Mouse (Mus musculus) liver, adult (tissue): ENCODE results near the gene Usp20.

ENCODE experiments used
- GATA4 ChIP-seq: IDR thresholded peaks from 2 replicates; pipeline ENCODE4 v1.6.1; 2014; ENCODE audit warnings: mild to moderate bottlenecking, low read length; ENCODE audit not compliant: insufficient replicate concordance

Gene Usp20

GRCm38 (mm10) chr2:31019011-31019410 is 36.9 kb downstream of the Usp20 start:
- TF ChIP-seq GATA4 = no peak

DNA sequence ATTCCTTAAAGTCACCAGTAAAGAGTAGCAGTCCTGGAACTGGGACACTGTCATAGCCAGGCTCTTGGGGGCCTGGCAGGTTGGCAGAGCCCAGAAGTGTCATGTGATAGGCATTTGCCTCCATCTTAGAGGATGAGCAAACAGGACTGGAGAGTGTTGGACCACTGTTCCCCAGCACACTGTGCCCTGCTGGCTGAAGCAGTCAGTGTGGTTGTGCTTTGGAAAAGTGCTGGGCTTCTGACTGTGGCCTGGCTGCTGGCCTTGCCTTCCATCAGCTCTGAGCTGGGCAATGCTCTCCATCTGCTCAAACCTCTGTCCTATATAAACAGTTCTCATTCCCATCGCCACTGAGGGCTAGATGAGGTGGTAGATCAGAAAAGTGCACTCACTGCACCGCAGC is 38.1 kb downstream of the Usp20 start:
- TF ChIP-seq GATA4 = no peak

DNA sequence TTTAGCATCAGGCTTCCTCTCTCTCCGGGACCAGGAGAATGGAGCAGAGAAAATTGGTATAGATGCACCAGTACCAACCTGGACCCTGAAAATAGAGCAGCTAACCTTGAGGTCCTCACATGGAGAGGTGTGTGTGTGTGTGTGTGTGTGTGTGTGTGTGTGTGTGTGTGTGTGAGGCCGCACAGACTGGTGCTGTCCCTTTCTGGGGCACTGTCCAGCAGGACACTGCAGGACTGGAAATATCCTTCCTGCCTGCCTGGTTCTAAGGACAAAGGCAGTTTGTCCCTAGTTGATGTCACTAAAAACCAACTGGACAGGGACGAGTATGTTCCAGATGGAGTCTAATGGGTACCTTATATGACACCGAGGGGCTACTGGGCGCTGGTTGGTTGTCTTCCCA is 41.9 kb downstream of the Usp20 start:
- TF ChIP-seq GATA4 = no peak

DNA sequence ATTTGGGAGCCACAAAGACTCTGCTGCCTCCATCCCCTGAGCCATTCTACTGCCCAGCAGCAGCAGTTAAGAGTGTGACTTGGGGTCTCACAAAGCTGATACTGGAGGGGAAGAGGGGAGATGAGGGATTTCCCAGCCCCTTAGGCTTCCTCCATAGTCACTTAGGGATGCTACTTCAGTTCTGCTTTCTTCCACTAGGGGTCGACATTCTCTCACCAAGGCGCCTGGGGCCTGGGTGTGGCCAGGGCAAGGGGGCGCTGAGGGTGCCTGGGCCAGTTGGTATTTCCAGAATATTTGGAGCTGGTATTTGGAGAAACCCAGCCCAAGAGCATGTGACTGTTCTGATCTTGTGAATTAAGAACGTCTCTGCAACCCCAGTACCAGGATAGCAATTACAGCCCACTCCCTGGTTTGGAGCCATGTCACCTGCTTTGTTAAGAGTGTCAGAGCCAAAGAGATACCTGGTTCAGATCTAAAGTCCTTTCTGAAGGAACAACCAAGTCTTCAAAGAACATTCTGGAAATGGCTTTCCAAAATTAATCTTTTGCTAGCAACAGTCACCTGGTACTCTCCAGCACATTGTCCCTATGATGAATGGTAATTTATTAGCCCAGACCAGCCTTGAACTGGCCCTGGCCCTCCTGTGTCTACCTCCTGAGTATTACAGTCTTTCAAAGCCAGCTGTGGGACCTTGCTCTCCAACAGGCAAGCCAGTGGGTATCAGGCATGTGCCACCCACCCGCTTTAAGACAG is 42.7 kb downstream of the Usp20 start:
- no peak for TF ChIP-seq GATA4

- TF ChIP-seq GATA4 = no peak
These were observed 43.4 kb downstream of the Usp20 start for GRCm38 (mm10) chr2:31025458-31025857.

- no peak for TF ChIP-seq GATA4
These were observed 44.6 kb downstream of the Usp20 start for GRCm38 (mm10) chr2:31026642-31027041.

DNA sequence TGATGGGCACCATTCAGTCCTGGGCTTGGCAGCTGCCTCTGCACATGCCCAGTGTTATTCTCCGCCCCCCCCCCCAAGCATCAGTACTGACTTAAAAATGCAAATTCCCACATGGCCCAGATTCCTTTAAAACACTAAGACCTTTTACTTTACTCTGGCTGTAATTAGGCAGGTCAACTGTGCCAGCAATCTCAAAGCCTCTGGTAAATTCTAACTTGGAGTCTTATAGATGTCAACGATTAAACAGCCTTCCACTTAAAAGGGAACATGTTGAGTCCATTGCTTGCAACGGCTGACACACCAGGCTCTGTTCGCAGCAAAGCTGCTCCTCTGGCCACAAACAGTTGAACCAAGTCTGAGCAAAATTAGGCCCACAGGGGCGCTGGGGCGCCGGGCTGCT is 49.9 kb downstream of the Usp20 start:
- no peak for TF ChIP-seq GATA4

DNA sequence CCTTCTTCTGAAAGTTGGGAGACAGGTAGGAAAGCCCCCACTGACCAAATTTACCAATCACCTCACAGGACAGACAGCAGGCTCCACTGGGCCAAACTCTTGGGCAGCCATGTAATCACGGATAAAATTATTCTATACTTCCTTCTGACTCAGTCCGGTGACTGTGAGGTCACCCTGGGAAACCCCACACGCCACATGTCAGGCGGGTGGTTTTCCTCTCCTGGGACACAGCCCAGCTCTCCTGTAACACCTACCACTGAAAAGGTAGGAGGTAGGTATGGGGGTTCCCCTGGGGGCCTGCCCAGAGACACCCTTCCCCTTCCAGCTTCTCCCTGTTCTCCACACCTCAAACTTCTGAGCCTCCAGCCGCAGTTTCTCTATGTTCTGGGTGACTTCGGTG is 54.7 kb downstream of the Usp20 start:
- TF ChIP-seq GATA4 = no peak

GRCm38 (mm10) chr2:31040043-31040442 is 58.0 kb downstream of the Usp20 start:
- no peak for TF ChIP-seq GATA4

- no peak for TF ChIP-seq GATA4
These were observed 58.4 kb downstream of the Usp20 start for GRCm38 (mm10) chr2:31040487-31040886.

- TF ChIP-seq GATA4 = no peak
These were observed 59.3 kb downstream of the Usp20 start for GRCm38 (mm10) chr2:31041386-31041785.

- no peak for TF ChIP-seq GATA4
These were observed 60.8 kb downstream of the Usp20 start for GRCm38 (mm10) chr2:31042881-31043280.

DNA sequence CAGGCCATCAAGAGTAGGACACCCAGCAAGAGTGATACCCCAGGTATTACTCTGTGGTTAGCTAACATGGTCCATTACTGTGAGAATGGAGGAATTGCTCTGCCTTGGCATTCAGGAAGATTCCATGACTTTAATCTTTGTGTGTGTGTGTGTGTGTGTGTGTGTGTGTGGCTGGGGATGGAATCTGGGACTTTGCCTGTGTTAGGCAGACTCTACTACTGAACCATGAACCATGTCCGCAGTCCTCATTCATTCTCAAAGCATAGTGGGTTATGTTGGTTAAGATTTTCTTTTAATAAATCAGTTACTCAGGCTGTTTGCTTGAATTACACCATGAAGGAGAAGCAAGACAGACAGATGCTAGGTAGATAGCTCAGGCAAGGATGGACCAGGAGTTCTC is 61.8 kb downstream of the Usp20 start:
- TF ChIP-seq GATA4 = no peak

- no peak for TF ChIP-seq GATA4
These were observed 66.0 kb downstream of the Usp20 start for GRCm38 (mm10) chr2:31048037-31048436.

DNA sequence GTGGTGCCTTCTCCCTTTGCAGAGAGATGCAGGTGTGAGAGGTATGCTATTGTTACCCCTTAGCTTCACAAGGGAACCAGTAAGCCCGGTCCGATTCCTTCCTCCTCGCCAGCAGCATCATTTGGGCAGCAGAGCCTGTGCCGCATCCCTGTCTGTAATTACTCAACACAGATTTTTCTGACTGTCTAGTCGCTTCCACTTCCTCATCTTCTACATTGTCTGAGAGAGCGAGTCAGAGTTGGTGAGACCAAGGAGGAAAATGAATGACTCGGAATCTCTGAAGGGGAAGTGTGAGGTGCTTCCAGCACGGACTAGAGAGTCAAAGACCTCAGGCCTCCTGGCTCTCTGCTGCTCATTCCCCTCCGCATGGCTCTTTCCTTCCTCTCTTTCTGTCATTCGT is 70.4 kb downstream of the Usp20 start:
- TF ChIP-seq GATA4 = no peak

DNA sequence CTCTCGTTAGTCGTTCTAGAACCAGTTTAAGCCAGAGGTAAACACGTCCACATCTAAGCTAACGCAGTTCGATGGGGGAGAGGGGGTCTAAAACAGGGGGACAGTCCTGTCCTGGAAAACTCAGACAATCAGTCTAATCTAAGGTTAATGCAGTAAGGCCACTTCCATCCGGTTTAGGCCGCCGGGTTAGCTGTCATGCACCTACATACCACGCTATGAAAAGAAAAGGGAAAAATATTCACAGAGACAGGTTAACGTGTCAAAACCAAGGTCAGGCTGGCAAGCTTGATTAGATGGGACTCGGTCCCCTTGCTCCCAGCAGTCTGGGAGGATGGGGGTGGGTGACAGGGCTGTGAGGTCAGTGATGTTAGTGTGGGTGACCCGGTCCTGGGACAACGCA is 71.3 kb downstream of the Usp20 start:
- TF ChIP-seq GATA4 = no peak

DNA sequence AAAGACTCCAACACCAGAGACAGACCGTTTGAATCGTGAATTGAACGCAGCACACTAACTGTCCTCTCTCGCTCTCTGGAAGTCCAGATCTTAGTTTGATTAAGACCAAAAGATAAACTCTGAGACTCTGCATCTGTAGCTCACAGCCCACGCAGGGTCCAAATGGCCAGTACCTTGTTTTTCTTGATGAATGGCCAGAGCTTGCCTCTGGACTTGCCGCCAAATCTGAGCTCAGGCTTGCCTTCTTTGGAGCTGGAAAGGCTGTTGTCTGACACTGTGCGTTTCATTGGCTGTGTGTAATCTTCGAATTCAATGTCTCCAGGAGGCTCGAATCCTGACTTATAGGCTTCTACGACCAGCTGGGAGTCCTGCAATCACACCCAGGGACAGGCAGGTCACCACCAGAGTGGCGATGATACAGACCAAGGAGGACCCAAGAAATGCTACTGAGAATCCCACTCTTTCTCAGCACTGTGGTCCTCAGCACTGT is 71.8 kb downstream of the Usp20 start:
- TF ChIP-seq GATA4 = no peak
